Mouse (Mus musculus) kidney, adult 2 months (tissue): ENCODE results near the gene Hk3. TPM values are rescaled to one million over a fixed set of nuclear protein-coding genes. Genes with fewer than 3 reads are reported as not detected.
A peak's percentile ranks its signal among the peaks of the same experiment; 100 is the strongest.

Experiments used
- DNase-seq: peaks from one replicate; pipeline ENCODE4 v3.0.0; 2021
- H3K27ac ChIP-seq: fragments of 200-500 bp; 2 replicates; pipeline ENCODE4 v1.5.1; 2012; ENCODE audit warnings: low read depth, low read length, control low read depth, inconsistent platforms; ENCODE audit not compliant: insufficient read depth
- H3K27me3 ChIP-seq: fragments of 200-500 bp; replicated peaks from 2 replicates; pipeline ENCODE4 v1.6.1; 2012; ENCODE audit warnings: mild to moderate bottlenecking, moderate library complexity, low read length, inconsistent platforms; ENCODE audit not compliant: control insufficient read depth, insufficient read depth
- H3K36me3 ChIP-seq: fragments of 200-500 bp; 2 replicates; pipeline ENCODE4 v1.6.1; 2012; ENCODE audit warnings: mild to moderate bottlenecking, moderate library complexity, low read length, inconsistent platforms; ENCODE audit not compliant: control insufficient read depth, insufficient read depth
- H3K4me1 ChIP-seq: fragments of 200-500 bp; 2 replicates; pipeline ENCODE4 v1.6.1; 2011; ENCODE audit warnings: low read length; ENCODE audit not compliant: control insufficient read depth, insufficient read depth
- H3K4me3 ChIP-seq: fragments of 200-500 bp; 2 replicates; pipeline ENCODE4 v1.5.1; 2011; ENCODE audit warnings: mild to moderate bottlenecking, low read depth, low read length, control low read depth; ENCODE audit not compliant: insufficient read depth
- CTCF ChIP-seq: fragments of 200-500 bp; conservative IDR thresholded peaks from 2 replicates; pipeline ENCODE4 v1.5.1; 2011; ENCODE audit warnings: low read depth, mild to moderate bottlenecking, control low read depth, low read length, moderate library complexity, mixed read lengths; ENCODE audit not compliant: insufficient read depth, insufficient read length
- POLR2A ChIP-seq: fragments of 200-500 bp; IDR thresholded peaks from one replicate; pipeline ENCODE4 v1.6.1; 2011; ENCODE audit warnings: low read depth, low read length, control low read depth
- WGBS: fragments of 180-500 bp; shearing (Covaris S2); methylation state at CpG from one replicate; pipeline ENCODE4 v1.1.7; 2018; 5-methylcytosine and 5-hydroxymethylcytosine counted together
- polyA plus RNA-seq: library from polyadenylated mRNA; depleted of rRNA; stranded (reverse); fragments of >200 nt; gene quantifications from 2 replicates; pipeline ENCODE4 v1.2.3, GENCODE M21; 2012

Gene Hk3
- polyA plus RNA-seq, 1 experiment = 1.0 TPM

GRCm38 (mm10) chr13:55014451-55014850 is 6.7 kb downstream of the Hk3 start:
- Histone ChIP-seq H3K27me3 (no peaks in the 10 kb centered on the region), H3K4me1 (no peaks in the 10 kb centered on the region), H3K4me3 (no peak overlapping the region), H3K36me3 (no peaks in the 10 kb centered on the region), H3K27ac (no peak overlapping the region)
- no peak for DNase-seq
- WGBS = 44% methylated on average over 9 of the region's 9 CpGs
- TF ChIP-seq CTCF (no peak), POLR2A (no peak)

GRCm38 (mm10) chr13:55013702-55014344 is 7.4 kb downstream of the Hk3 start:
- Histone ChIP-seq H3K4me1 (no peaks in the 10 kb centered on the region), H3K4me3 (no peak overlapping the region), H3K27ac (no peak overlapping the region), H3K27me3 (no peaks in the 10 kb centered on the region), H3K36me3 (no peaks in the 10 kb centered on the region)
- 19% methylated on average over 9 of the region's 9 CpGs for WGBS
- no peak for DNase-seq
- TF ChIP-seq POLR2A = no peak
- 0 out of 2 replicates have a peak, but pooled peaks have one; percentile 14 for TF ChIP-seq CTCF

GRCm38 (mm10) chr13:55011981-55012478 is 9.2 kb downstream of the Hk3 start:
- DNase-seq = no peak

GRCm38 (mm10) chr13:55011103-55011502 is 10.1 kb downstream of the Hk3 start:
- no peak for DNase-seq
- Histone ChIP-seq H3K4me3 (no peak overlapping the region), H3K27ac (no peak overlapping the region), H3K4me1 (no peaks in the 10 kb centered on the region), H3K36me3 (no peaks in the 10 kb centered on the region), H3K27me3 (no peaks in the 10 kb centered on the region)
- 87% methylated on average over 15 of the region's 15 CpGs for WGBS
- TF ChIP-seq POLR2A (no peak), CTCF (no peak)

More at GRCm38 (mm10) chr13:55011981-55012478, 9.2 kb downstream of the Hk3 start:
- WGBS = 9% methylated on average over 14 of the region's 14 CpGs
- TF ChIP-seq CTCF (peak; percentile 23; the same call in 1 of the 2 replicates), POLR2A (no peak)
- H3K27me3 ChIP-seq = no peaks in the 10 kb centered on the region
- H3K36me3 ChIP-seq = no peaks in the 10 kb centered on the region
- no peak overlapping the region for H3K27ac ChIP-seq
- H3K4me3 ChIP-seq = no peak overlapping the region
- H3K4me1 ChIP-seq = no peaks in the 10 kb centered on the region

- DNase-seq = no peak
- Histone ChIP-seq H3K27me3 (no peaks in the 10 kb centered on the region), H3K27ac (no peak overlapping the region), H3K4me1 (no peaks in the 10 kb centered on the region), H3K36me3 (no peaks in the 10 kb centered on the region), H3K4me3 (no peak overlapping the region)
- WGBS = 73% methylated on average over 6 of the region's 6 CpGs
- TF ChIP-seq CTCF (no peak), POLR2A (no peak)
Observed at GRCm38 (mm10) chr13:55008589-55008988, 12.6 kb downstream of the Hk3 start.

GRCm38 (mm10) chr13:55006415-55006742 is 14.8 kb downstream of the Hk3 start:
- no peaks in the 10 kb centered on the region for H3K27me3 ChIP-seq
- H3K4me1 ChIP-seq = no peaks in the 10 kb centered on the region
- no peaks in the 10 kb centered on the region for H3K36me3 ChIP-seq
- 56% methylated on average over 7 of the region's 7 CpGs for WGBS
- H3K27ac ChIP-seq = no peak overlapping the region
- TF ChIP-seq CTCF (no peak), POLR2A (no peak)
- no peak overlapping the region for H3K4me3 ChIP-seq
- no peak for DNase-seq

- no peaks in the 10 kb centered on the region for H3K4me1 ChIP-seq
- 54% methylated on average over 31 of the region's 31 CpGs for WGBS
- no peaks in the 10 kb centered on the region for H3K36me3 ChIP-seq
- no peak overlapping the region for H3K27ac ChIP-seq
- H3K27me3 ChIP-seq = no peaks in the 10 kb centered on the region
- TF ChIP-seq POLR2A = no peak
- TF ChIP-seq CTCF = no peak
- no peak for DNase-seq
- no peak overlapping the region for H3K4me3 ChIP-seq
Observed at GRCm38 (mm10) chr13:55005691-55006414, 15.3 kb downstream of the Hk3 start.
